Mouse (Mus musculus) small intestine, adult 2 months (tissue): ENCODE data around the gene Pla2g1b.

Experiments used
- CTCF ChIP-seq: fragments of 200-500 bp; IDR thresholded peaks from 2 replicates; pipeline ENCODE4 v1.5.1; 2012; ENCODE audit warnings: low read depth, mild to moderate bottlenecking, control low read depth, inconsistent platforms, low read length, moderate library complexity, mixed read lengths; ENCODE audit not compliant: insufficient replicate concordance, insufficient read length; ENCODE audit errors: extremely low read depth
- POLR2A ChIP-seq: fragments of 200-500 bp; IDR thresholded peaks from 2 replicates; pipeline ENCODE4 v1.6.1; 2012; ENCODE audit warnings: low read depth, mild to moderate bottlenecking, control low read depth, inconsistent platforms, low read length, moderate library complexity

DNA sequence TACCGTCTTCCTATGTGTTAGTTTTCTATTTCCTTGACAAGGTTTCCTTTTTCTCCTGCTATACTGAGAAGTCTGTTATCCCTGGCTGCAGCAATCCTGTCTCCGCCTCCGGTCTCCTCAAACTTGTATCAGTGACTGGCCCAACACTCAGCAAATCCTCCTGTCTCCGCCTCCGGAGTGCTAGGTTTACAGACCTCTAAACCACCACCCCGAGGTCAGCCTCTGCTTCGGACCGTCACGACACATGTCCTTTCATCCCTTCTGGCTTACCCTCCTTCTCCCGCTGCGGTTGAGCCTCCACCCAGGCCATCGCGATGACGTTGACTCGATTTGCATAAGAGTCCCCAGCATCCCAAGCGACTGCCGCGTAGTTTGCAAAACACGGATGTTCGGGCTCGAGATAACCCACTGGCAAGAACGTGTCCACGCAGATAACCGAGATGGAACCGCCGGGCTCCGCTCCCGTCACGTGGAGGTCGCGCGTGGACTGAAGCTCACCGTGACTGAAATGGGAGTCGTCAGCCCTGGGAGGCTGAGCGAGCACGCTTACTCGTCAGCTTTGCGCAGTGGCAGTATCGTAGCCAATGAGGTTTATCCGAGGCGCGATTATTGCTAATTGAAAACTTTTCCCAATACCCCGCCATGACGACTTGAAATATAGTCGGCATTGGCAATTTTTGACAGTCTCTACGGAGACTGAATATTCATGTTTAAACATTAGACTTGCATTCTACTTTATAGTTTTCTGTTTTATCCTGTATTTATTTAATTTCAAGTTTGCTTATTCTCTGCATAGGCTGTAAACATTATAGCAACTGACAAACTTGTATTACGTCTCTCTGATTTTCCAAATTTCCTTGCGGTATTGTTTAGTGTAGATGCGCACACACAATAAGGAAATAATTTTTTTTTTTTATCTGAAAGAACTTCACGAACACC lies 23.9 kb downstream of the Pla2g1b start:
- TF ChIP-seq CTCF (no peak), POLR2A (no peak; the same call in 1 of the 2 replicates)
